Mouse (Mus musculus) gastrocnemius, adult 2 months (tissue): Measurements from ENCODE around the gene Pcnx. TPM values are rescaled to one million over a fixed set of nuclear protein-coding genes. Genes with fewer than 3 reads are reported as not detected.

Source experiments
- DNase-seq: peaks from one replicate; pipeline ENCODE4 v3.0.0; 2022
- H3K27ac ChIP-seq: fragments of 200-600 bp; 2 replicates; pipeline ENCODE4 v1.8.1; 2022; ENCODE audit warnings: mild to moderate bottlenecking
- H3K4me3 ChIP-seq: fragments of 200-600 bp; 2 replicates; pipeline ENCODE4 v1.8.1; 2022; ENCODE audit warnings: mild to moderate bottlenecking, moderate library complexity
- CTCF ChIP-seq: fragments of 200-600 bp; IDR thresholded peaks from 2 replicates; pipeline ENCODE4 v1.8.1; 2022; ENCODE audit warnings: antibody characterized with exemption, mild to moderate bottlenecking, moderate library complexity
- intact Hi-C: fragments of 180-260 bp; cut with DNase I; formaldehyde crosslinking; loops from one replicate; pipeline ENCODE4 v1.15.1; 2025
- total RNA-seq, 2 experiments: library from RNA; stranded (reverse); gene quantifications; 2 replicates each; pipeline ENCODE4 v1.2.3; 2021

Pcnx gene
- total RNA-seq, 2 experiments from 2014 or later = 50.3 to 51.3 TPM

DNA sequence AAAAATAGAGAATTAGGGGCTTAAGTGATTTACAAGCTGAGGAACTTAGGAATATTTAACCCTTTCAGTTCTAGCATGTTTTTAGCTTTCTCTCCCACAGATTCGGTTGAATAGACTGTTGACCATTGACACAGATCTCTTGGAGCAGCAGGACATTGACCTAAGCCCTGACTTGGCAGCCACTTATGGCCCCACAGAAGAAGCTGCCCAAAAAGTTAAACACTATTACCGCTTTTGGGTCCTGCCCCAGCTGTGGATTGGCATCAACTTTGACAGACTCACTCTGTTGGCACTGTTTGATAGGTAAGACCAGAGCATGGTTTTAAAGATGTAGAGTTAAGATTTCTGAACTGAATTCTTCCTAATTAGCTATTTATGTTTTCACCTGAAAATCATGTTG lies 90.2 kb downstream of the Pcnx start:
- intact Hi-C loops = no loop called here
- no peak for TF ChIP-seq CTCF

DNA sequence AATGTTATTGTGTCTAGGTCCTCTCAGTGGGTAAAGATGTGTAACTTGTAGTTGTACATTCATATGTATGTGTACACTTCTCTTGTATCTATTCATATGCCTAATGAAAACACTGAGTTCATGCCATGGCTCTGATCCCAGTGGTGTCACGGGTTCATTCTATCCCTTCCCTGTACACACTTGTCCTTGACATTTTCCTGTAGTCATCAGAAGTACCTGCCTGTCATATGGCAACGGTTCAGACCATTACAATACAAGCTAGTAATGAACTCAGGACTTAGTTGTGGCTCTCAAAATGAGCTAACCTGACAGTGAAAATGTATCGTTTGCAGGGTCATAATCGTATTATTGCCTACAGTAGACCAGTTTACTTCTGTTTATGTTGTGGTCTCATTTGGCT lies 98.5 kb downstream of the Pcnx start:
- no peak overlapping the region for H3K4me3 ChIP-seq
- peak overlapping the region; percentile 38; the same call in 1 of the 2 replicates for H3K27ac ChIP-seq
- DNase-seq = no peak
- no peak for TF ChIP-seq CTCF
- intact Hi-C loops = no loop called here

More for the DNA sequence above, 90.2 kb downstream of the Pcnx start:
- Histone ChIP-seq H3K27ac (no peak overlapping the region), H3K4me3 (no peak overlapping the region)
- no peak for DNase-seq

DNA sequence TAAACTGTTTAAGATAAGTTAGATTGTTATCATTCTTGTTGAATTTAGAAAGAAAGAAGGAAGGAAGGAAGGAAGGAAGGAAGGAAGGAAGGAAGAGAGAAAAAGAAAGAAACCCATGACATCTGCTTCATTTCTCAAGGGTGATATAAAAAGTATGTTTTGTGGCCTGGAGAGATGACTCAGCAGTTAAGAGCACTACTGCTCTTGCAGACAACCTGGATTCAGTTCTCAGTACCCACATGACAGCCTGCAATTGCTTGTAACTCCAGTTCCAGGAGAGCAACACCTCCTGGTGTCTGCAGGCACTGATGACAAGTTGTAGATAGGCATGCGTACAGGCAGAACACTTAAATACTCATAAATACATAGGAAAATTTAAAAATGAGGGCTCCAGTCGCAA lies 105.6 kb downstream of the Pcnx start:
- no peak overlapping the region for H3K27ac ChIP-seq
- DNase-seq = no peak
- no peak for TF ChIP-seq CTCF
- intact Hi-C loops = no loop called here
- no peak overlapping the region for H3K4me3 ChIP-seq

- intact Hi-C loops = no loop called here
- Histone ChIP-seq H3K4me3 (no peak overlapping the region; the same call in 1 of the 2 replicates), H3K27ac (peak overlapping the region; percentile 32)
- no peak for DNase-seq
- no peak for TF ChIP-seq CTCF
These were observed 111.4 kb downstream of the Pcnx start for GRCm38 (mm10) chr12:81971042-81971883.

DNA sequence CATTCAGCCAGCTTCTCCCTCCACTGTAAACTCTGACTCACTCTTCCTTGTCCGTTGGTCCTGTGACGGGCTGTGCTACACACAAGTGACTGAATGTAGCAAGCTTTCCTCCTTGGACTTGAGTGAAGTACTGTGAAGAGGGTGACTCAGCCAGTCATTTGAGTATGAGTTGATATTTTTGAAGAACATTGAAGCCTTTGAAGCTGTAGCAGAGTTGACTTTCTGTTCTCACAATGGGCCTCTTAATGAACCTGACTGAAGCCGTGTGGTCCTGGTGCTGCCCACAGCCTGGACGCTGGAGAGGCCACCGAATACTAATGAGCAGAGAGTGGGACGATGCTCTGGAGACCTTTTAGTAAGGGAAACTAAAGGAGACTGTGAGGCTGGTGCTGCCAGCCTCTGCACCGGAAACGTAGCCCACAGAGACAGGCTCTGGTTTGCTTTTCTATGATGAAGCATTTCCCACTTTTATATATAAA lies 112.1 kb downstream of the Pcnx start:
- TF ChIP-seq CTCF = no peak
- DNase-seq = no peak
- H3K4me3 ChIP-seq = no peak overlapping the region
- intact Hi-C loops = no loop called here
- H3K27ac ChIP-seq = no peak overlapping the region

- H3K27ac ChIP-seq = no peak overlapping the region
- peak; percentile 48 for TF ChIP-seq CTCF
- DNase-seq = no peak
- intact Hi-C loops = loop anchor here (5.0 kb wide), 1 partner anchor 178 kb away; no protein-coding TSS in a partner anchor
- no peak overlapping the region for H3K4me3 ChIP-seq
These were observed 115.0 kb downstream of the Pcnx start for GRCm38 (mm10) chr12:81974806-81975205.

GRCm38 (mm10) chr12:81977346-81977745 lies 117.5 kb downstream of the Pcnx start:
- intact Hi-C loops = loop anchor here (5.0 kb wide), 1 partner anchor 180 kb away; no protein-coding TSS in a partner anchor
- Histone ChIP-seq H3K4me3 (no peak overlapping the region), H3K27ac (no peak overlapping the region)
- TF ChIP-seq CTCF = peak; percentile 10; the same call in 1 of the 2 replicates
- DNase-seq = no peak

DNA sequence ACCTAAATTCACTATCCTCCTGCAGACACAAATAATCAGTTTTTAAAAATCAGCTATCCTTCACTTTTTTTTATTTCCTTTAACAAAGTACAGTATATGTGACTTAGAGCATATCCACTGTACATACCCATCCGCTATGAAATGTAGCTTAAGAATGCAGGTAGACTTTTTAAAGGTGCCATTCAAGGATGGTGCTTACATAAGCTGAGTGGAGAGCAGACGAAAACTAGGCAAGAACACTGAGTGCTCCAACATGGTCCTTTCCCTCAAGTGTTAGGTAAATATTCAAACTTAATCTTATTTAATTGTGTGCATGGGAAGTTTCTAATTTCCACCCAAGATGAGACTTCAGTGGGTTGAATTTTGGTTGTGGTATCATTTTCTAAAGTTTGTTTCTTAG lies 119.5 kb downstream of the Pcnx start:
- no peak for DNase-seq
- intact Hi-C loops = loop anchor here (5.0 kb wide), 1 partner anchor 182 kb away; no protein-coding TSS in a partner anchor
- H3K4me3 ChIP-seq = no peak overlapping the region
- H3K27ac ChIP-seq = no peak overlapping the region
- TF ChIP-seq CTCF = no peak

DNA sequence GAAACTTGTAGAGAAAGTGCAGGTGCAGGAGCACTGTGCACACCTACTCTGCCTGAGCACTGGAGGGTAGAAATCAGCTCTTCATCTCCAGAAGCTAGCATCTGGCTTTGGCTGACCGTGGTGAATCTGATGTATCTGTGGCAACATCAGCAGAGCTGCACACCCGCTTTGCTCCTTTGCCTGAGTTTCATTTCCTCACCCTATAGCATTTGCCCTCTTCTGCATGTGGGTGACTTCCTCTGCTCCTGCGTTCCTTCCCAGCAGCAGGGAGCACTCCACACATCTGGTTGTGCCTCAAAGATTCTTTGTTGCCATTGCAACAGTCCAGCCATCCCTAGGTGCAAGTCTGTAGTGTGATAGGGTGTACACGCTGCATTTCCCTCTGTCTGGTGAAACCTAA lies 132.3 kb downstream of the Pcnx start:
- no peak for TF ChIP-seq CTCF
- DNase-seq = no peak
- H3K4me3 ChIP-seq = no peak overlapping the region
- H3K27ac ChIP-seq = no peak overlapping the region
- intact Hi-C loops = no loop called here

- TF ChIP-seq CTCF = no peak
- intact Hi-C loops = no loop called here
- Histone ChIP-seq H3K4me3 (no peak overlapping the region), H3K27ac (no peak overlapping the region)
- no peak for DNase-seq
These were observed 133.2 kb downstream of the Pcnx start for GRCm38 (mm10) chr12:81992996-81993395.

DNA sequence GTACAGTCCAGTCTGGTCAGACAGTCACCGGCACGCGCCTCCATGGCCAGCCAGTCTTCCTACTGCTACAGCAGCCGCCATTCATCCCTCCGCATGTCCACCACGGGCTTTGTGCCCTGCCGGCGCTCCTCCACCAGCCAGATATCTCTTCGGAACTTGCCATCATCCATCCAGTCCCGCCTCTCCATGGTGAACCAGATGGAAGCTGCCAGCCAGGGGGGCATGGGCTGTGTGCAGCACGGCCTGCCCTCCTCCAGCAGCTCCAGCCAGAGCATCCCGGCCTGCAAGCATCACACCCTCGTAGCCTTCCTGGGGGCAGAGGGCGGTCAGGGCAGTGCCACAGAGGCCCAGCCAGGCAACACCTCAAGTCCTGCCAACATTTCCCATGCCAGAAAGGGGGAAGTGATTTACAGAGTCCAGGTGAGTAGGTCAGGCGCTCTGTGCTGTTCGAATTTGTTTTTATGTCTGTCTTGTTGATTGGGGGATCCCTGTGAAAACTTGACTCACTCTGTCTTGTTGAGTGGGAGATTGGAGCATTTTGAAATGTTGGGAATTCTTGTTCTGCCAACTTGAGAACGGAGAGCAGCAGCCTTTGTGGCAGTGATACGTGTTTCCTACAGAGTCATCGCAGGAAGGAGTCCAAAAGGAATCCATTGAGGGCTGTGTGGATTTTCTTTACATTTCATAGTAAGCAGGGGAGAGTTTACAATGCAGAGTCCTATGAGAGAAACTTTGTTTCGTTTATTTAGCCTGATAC lies 135.3 kb downstream of the Pcnx start:
- TF ChIP-seq CTCF = no peak
- Histone ChIP-seq H3K4me3 (no peak overlapping the region), H3K27ac (no peak overlapping the region)
- intact Hi-C loops = no loop called here
- no peak for DNase-seq

DNA sequence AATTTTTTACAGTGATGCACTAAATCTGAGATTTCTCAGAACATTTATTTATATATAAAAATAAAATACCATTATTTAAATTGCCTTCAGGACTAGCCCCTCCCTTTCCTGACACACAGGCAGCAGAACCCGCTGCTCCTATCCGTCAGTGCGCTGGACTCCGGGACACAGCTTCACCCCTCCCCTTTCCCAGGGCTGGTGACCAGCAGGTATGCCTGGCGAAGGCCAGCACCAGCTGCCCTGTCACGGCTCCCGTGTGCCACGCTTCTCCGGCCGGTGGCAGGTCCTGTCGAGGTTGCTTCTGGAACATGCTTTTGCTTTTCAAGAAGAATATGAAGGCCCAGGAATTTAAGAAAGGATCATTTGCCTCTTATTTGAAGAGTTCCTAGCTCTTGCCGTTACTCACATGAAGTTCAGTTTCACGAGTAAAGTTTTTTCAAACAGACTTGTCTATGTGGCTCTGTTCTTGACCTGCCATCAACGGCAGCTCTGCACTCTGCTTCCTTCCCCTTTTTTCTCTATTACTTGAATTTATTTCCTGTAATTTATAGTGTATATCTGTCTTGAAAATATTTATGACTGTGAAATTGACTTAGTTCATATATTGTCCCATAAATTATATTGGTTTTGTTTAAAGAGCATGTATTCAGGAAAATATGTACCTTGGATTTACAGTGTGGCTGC lies 137.0 kb downstream of the Pcnx start:
- intact Hi-C loops = no loop called here
- DNase-seq = no peak
- Histone ChIP-seq H3K4me3 (no peak overlapping the region), H3K27ac (no peak overlapping the region)
- TF ChIP-seq CTCF = no peak
